Mouse (Mus musculus): Measurements from ENCODE around the gene Hhat. TPM values are rescaled to one million over a fixed set of nuclear protein-coding genes. Genes with fewer than 3 reads are reported as not detected.

The Hhat gene
- polyA plus RNA-seq, 2 experiments from 2014 or later = 0.89 to 1.6 TPM

- ATAC-seq = no peak
Observed at GRCm38 (mm10) chr1:192485030-192485429, 286.0 kb downstream of the Hhat start.

GRCm38 (mm10) chr1:192481446-192481845 is 289.6 kb downstream of the Hhat start:
- no peak for ATAC-seq

GRCm38 (mm10) chr1:192480072-192480784 is 290.8 kb downstream of the Hhat start:
- no peak for ATAC-seq

DNA sequence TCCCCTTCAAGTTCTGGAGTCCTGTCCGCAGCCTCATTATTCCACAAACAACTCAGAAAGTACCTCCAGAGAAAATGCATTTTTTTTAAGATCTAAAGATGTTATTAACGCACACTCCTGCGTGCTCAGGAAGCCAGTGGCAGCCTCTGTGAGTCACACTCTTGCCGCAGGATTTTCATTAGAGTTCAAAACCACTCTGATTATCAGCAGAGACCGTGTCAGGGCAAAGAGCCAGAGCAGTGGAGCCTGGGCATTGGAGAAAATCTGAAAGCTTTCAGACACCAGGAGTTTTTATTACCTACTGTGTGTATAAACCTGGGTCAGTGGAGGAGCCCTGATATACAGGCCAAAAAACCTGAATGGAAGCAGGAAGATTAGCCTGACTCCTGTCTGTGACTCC is 292.8 kb downstream of the Hhat start:
- ATAC-seq = no peak

DNA sequence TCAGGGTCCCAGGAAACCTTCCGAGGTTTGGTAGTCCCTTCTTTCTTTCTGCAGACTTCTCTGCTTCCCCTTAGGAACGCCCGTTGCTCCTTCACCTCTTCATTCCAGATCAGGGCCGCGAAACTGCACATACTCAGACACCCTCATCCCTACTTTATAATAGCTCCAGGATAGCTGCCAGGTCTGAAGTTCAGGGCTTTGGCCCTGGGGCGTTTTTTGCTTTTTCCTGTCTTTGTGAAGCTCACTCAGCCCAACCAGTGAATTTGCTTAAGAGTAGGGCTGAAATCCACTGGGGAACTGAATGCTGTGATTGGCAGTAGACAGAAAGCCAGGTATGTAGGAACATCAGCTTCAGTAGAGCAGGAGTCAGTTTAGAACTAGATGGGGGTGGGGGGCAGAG is 293.5 kb downstream of the Hhat start:
- no peak for ATAC-seq

- no peak for ATAC-seq
Observed at GRCm38 (mm10) chr1:192476704-192477103, 294.3 kb downstream of the Hhat start.

- no peak for ATAC-seq
Observed at GRCm38 (mm10) chr1:192473134-192473533, 297.9 kb downstream of the Hhat start.

- ATAC-seq = no peak
Observed at GRCm38 (mm10) chr1:192472366-192472765, 298.7 kb downstream of the Hhat start.

GRCm38 (mm10) chr1:192463732-192464131 is 307.3 kb downstream of the Hhat start:
- no peak for ATAC-seq

DNA sequence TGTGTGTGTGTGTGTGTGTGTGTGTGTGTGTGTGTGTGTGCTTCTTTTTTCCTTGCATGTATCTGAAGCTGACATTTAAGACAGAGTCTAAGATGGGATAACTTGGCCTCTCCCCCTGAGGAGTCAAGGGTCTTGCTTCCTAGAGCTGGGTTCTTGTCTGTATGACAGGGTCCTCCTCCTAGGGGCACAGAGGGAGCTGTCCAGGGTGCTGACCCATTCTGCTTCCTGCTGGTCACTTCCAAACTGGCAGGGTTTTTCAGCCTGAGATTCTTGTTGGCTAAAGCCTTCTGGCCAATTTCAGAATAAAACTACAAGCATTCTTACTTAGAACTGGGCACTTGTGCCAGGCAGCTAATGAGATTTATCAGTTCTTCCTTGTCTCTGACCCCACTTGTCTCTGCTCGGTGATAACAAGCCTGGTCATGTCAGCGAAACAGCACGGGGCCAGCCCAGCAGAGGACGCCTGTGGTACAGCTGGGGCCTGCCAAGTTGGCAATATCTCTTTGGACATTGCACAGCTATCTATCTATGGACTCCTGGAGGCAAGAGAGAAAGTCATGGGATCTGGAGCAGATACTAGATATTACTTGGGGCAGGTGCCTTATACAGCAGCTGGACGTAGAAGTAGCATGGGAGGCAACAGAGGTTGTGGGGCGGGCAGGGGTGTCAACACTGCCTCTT is 313.4 kb downstream of the Hhat start:
- no peak for ATAC-seq

GRCm38 (mm10) chr1:192457037-192457436 is 314.0 kb downstream of the Hhat start:
- ATAC-seq = no peak

- no peak for ATAC-seq
Observed at GRCm38 (mm10) chr1:192454981-192455380, 316.0 kb downstream of the Hhat start.

- no peak for ATAC-seq
Observed at GRCm38 (mm10) chr1:192454501-192454900, 316.5 kb downstream of the Hhat start.

DNA sequence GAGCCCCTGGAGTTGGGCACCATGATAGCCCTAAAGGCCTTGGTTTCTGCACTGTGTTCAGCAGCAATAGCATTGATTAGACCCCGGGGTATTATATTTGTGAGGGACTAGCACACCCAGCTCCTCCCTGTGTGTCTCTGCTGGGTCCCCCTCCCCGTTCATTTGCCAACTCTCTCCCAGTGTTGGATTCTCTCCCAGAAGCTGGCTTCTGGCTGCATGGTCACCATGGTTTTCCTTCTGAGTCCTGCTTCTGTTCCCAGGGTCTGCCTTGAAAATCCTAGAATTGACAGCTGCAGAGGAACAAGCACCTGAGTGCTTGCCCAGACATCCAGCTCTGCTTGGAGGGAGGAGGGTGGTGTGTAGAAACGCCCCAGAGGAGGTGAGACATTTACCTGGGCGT is 319.3 kb downstream of the Hhat start:
- no peak for ATAC-seq

DNA sequence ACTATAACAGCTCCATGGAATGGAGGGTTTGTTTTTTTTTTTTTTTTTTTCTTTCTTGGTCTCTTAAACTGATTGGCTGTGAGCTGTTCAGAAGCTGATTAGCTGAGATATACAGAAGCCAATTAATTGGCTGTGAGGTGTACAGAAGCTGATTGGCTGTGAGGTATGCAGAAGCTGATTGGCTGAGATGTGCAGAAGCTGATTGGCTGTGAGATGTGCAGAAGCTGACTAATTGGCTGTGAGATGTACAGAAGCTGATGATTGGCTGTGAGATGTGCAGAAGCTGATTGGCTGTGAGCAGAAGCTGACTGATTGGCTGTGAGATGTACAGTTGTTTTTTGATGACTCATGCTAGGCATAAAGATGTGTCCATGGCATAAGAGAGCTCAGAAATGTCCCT is 320.6 kb downstream of the Hhat start:
- no peak for ATAC-seq

DNA sequence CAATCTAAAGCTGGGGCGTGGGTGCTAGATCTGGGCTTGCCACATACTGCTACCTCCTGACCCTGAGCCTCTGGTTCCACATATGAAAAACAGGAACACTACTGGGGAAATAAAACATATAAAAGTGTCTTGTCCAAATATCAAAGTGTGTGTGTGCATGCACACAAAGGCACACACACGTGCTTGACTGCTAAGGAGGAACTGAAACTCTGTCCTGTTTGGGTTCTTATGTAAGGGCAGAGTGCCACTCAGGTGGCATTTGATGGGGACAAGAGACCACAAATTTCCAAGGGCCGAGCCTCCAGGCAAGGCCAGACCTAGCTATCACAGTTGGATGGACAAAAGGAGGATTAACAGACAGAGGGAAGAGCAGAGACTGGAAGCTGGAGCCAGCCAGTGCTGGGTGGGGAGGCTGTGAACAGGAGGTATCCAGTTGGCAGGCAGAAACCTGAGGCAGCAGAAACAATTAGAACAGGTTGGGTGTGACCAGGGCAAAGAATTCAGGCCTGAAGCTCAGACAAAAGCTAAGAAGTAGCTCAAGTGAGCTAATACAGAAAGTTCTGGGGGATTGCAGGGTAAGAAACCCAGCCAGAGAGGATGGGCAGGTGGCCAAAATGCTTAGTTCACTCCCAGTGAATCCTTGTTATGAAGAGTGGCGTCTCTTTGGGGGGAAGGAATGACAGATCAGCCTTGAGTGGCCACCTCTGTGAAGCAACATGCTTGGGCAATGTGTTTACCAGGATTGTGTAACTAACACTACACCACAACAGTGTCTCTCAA is 321.3 kb downstream of the Hhat start:
- no peak for ATAC-seq

GRCm38 (mm10) chr1:192448512-192448911 is 322.5 kb downstream of the Hhat start:
- ATAC-seq = no peak

DNA sequence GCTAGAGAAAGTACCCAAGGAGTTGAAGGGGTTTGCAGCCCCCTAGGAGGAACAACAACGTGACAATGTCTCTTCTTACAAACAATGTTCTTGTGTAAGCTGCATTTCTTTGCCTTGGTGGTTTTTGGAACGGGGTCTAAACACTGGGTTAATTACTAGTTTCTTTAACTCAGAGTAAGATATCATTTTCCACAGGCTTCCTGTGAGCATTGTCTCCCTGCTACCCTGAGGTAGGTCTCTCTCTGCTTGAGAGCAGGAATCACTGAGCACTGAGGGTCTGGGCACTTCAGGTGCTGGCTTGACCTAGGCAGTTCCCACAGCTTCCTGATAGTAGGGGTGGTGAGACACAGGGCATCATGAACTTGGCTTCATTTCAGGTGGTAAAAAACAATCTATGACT is 323.4 kb downstream of the Hhat start:
- no peak for ATAC-seq

Other genes with a start within 250 kb of the Hhat start
- not detected for gene Sertad4, start 84.5 kb upstream of the Hhat start, polyA plus RNA-seq (2017; shearing (Covaris generic))